Mouse (Mus musculus): ENCODE results near the gene Cstf3. TPM values are rescaled to one million over a fixed set of nuclear protein-coding genes. Genes with fewer than 3 reads are reported as not detected.

Gene Cstf3
- polyA plus RNA-seq, 2 experiments, result 52.2 to 52.9 TPM

DNA sequence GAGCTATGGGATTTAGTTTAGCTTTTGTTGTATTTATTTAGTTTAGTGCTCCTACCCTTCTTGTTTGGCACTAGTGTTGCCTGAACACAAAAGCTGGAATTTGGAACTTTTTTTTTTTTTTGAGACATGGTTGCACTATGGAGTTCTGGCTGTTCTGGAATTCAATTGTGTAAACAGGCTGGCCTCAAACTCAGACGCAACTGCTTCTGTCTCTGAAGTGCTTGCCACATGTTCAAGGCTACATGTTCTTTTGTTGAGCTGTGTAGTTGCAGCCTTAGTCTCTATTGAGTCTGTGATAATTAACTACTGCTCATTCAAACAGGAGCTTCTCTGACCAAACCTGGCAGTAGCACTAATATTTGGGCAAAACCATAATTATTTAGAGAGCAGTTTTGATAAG lies 13.1 kb downstream of the Cstf3 start:
- H3K4me2 ChIP-seq (replicated peaks; ENCODE audit: low read depth, low read length, severe bottlenecking), result no peak overlapping the region
- peaks cover 7% of the 10 kb centered on the region for H3K36me3 ChIP-seq (ENCODE audit: control insufficient read depth, insufficient read depth, low read length)
- H3K9ac ChIP-seq (ENCODE audit: low read depth, low read length, severe bottlenecking), result no peak overlapping the region
- DNase-seq (ENCODE audit: low spot score) (no peak), ATAC-seq (ENCODE audit: low FRiP score, low read depth) (no peak)
- H3K9me3 ChIP-seq (ENCODE audit: control insufficient read depth, low read length), result no peaks in the 10 kb centered on the region
- no peaks in the 10 kb centered on the region for H3K27me3 ChIP-seq (ENCODE audit: control insufficient read depth, insufficient read depth, low read length)
- H3K4me3 ChIP-seq (replicated peaks; ENCODE audit: low read length), result no peak overlapping the region
- 62% methylated on average over 1 of the region's 1 CpGs for WGBS
- no peak overlapping the region for H3K27ac ChIP-seq (replicated peaks; ENCODE audit: low read depth, low read length)
- no peak for TF ChIP-seq POLR2A (IDR thresholded peaks at IDR 0.05; ENCODE audit: borderline replicate concordance, extremely low read depth, insufficient read depth, insufficient read length)
- 0 out of 2 replicates have a peak, but pooled peaks cover 3% of the 10 kb centered on the region for H3K4me1 ChIP-seq (ENCODE audit: control insufficient read depth, insufficient read depth, low read length)

DNA sequence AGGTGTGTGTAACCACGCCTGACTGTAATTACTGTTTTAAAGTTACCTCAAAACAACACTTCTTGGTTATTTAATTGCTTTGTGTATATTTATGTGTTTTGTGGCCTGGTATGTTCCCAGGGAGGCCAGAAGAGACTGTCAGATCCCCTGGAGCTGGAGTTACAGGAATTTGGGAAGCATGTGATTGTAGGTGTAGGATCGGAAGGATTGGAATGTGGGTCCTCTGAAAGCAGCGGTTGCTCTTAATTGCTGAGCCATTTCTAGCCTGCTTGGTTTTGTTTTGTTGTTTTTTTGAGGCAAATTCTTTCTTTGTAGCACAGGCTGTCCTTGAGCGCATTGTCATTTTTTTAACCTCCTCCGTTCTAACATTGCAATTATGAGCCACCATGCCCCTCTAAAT lies 14.4 kb downstream of the Cstf3 start:
- Histone ChIP-seq H3K9ac (ENCODE audit: low read depth, low read length, severe bottlenecking) (no peak overlapping the region), H3K27ac (replicated peaks; ENCODE audit: low read depth, low read length) (no peak overlapping the region), H3K36me3 (ENCODE audit: control insufficient read depth, insufficient read depth, low read length) (peaks cover 11% of the 10 kb centered on the region), H3K9me3 (ENCODE audit: control insufficient read depth, low read length) (no peaks in the 10 kb centered on the region), H3K27me3 (ENCODE audit: control insufficient read depth, insufficient read depth, low read length) (no peaks in the 10 kb centered on the region), H3K4me1 (ENCODE audit: control insufficient read depth, insufficient read depth, low read length) (0 out of 2 replicates have a peak, but pooled peaks cover 3% of the 10 kb centered on the region), H3K4me3 (replicated peaks; ENCODE audit: low read length) (no peak overlapping the region), H3K4me2 (replicated peaks; ENCODE audit: low read depth, low read length, severe bottlenecking) (no peak overlapping the region)
- no peak for DNase-seq (ENCODE audit: low spot score)
- WGBS, result 50% methylated on average over 5 of the region's 5 CpGs
- ATAC-seq (ENCODE audit: low FRiP score, low read depth), result no peak
- TF ChIP-seq POLR2A (IDR thresholded peaks at IDR 0.05; ENCODE audit: borderline replicate concordance, extremely low read depth, insufficient read depth, insufficient read length), result no peak

DNA sequence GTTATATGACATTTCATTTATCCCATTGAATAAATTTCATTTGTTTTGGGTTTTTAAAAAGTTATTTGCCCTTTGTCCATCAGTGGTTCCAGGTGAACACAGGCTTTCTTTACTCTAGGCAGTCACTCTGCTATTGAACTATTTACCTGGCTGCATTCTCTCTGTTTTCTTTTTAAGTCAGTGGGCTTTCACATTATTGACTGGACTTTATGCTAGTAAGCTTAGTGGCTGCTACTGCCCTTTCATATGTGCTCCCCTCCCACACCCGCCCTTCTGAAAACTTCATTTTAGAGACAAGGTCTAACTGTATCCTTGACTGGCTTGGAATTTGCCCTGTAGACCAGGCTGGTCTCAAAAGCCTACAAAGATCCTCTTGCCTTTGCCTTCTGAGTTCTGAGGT lies 15.2 kb downstream of the Cstf3 start:
- no peaks in the 10 kb centered on the region for H3K9me3 ChIP-seq (ENCODE audit: control insufficient read depth, low read length)
- ATAC-seq (ENCODE audit: low FRiP score, low read depth) (no peak), DNase-seq (ENCODE audit: low spot score) (no peak)
- TF ChIP-seq POLR2A (IDR thresholded peaks at IDR 0.05; ENCODE audit: borderline replicate concordance, extremely low read depth, insufficient read depth, insufficient read length), result no peak
- no peak overlapping the region for H3K4me2 ChIP-seq (replicated peaks; ENCODE audit: low read depth, low read length, severe bottlenecking)
- H3K4me1 ChIP-seq (ENCODE audit: control insufficient read depth, insufficient read depth, low read length), result 0 out of 2 replicates have a peak, but pooled peaks cover 3% of the 10 kb centered on the region
- H3K4me3 ChIP-seq (replicated peaks; ENCODE audit: low read length), result no peak overlapping the region
- H3K27me3 ChIP-seq (ENCODE audit: control insufficient read depth, insufficient read depth, low read length), result no peaks in the 10 kb centered on the region
- no peak overlapping the region for H3K9ac ChIP-seq (ENCODE audit: low read depth, low read length, severe bottlenecking)
- peaks cover 13% of the 10 kb centered on the region for H3K36me3 ChIP-seq (ENCODE audit: control insufficient read depth, insufficient read depth, low read length)
- WGBS, result 86% methylated on average over 1 of the region's 1 CpGs
- H3K27ac ChIP-seq (replicated peaks; ENCODE audit: low read depth, low read length), result no peak overlapping the region

DNA sequence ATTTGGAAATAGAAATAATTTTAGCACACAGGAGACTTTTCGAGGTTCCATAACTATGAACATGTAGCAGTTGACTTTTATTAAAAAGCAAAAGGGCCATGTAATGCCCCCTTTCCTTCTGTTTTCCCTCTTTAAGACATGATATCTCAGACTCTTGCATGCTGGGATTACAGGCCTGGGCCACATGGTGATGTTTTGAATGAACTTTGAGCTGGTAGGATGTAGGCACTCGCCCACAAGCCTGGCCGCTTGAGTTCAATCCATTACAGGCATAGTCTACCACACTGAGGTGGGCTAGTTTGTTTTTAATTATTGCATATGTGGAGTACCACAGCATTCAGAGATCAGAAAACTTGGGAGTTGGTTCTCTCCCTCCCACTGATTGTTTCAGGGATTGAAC lies 24.5 kb downstream of the Cstf3 start:
- WGBS, result 95% methylated on average over 3 of the region's 3 CpGs
- H3K4me3 ChIP-seq (replicated peaks; ENCODE audit: low read length), result no peak overlapping the region
- H3K4me1 ChIP-seq (ENCODE audit: control insufficient read depth, insufficient read depth, low read length), result no peaks in the 10 kb centered on the region
- peaks cover 10% of the 10 kb centered on the region for H3K36me3 ChIP-seq (ENCODE audit: control insufficient read depth, insufficient read depth, low read length)
- H3K27me3 ChIP-seq (ENCODE audit: control insufficient read depth, insufficient read depth, low read length), result no peaks in the 10 kb centered on the region
- no peak for DNase-seq (ENCODE audit: low spot score)
- no peak overlapping the region for H3K27ac ChIP-seq (replicated peaks; ENCODE audit: low read depth, low read length)
- TF ChIP-seq POLR2A (IDR thresholded peaks at IDR 0.05; ENCODE audit: borderline replicate concordance, extremely low read depth, insufficient read depth, insufficient read length), result no peak
- H3K4me2 ChIP-seq (replicated peaks; ENCODE audit: low read depth, low read length, severe bottlenecking), result no peak overlapping the region
- no peak overlapping the region for H3K9ac ChIP-seq (ENCODE audit: low read depth, low read length, severe bottlenecking)
- H3K9me3 ChIP-seq (ENCODE audit: control insufficient read depth, low read length), result no peaks in the 10 kb centered on the region
- no peak for ATAC-seq (ENCODE audit: low FRiP score, low read depth)

DNA sequence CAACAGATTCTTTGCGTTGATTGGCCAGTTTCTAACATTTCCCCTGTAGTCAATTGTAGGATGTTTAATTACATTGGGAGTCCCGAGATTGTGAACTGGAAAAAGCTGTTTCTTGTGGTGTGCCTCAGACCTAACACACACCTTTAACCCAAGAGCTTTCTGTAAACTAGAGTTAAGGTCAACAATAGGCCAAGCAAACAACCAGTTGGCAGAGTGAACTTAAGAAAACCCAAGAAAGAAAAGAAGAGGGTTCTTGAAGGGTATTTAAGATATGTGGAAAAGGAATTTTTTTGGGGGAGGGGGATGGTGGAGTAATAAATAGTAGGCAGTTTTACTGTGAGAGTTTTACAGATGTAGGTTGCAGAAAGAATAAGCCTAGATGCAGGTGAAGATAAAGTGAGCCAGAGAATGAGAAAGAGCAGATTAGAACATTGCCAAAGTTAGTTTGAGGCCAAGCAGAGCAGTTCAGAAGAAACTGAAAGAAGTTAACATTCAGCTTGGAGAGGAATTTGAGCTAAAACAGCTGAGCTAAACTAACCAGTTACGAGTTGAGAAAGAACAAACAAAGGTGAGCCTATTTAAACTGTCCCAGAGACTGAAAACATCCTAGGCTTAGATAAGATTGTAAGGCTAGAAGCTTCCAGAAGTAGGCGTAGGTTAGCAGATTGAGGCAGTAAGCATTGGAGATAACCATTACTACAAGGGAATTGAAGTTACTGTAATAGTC lies 25.8 kb downstream of the Cstf3 start:
- no peak for ATAC-seq (ENCODE audit: low FRiP score, low read depth)
- Histone ChIP-seq H3K4me2 (replicated peaks; ENCODE audit: low read depth, low read length, severe bottlenecking) (no peak overlapping the region), H3K9me3 (ENCODE audit: control insufficient read depth, low read length) (no peaks in the 10 kb centered on the region)

More for the DNA sequence above, 25.8 kb downstream of the Cstf3 start:
- WGBS, result 88% methylated on average over 4 of the region's 4 CpGs
- Histone ChIP-seq H3K4me3 (replicated peaks; ENCODE audit: low read length) (no peak overlapping the region), H3K27ac (replicated peaks; ENCODE audit: low read depth, low read length) (no peak overlapping the region), H3K36me3 (ENCODE audit: control insufficient read depth, insufficient read depth, low read length) (peaks cover 6% of the 10 kb centered on the region; the same call in 1 of the 2 replicates), H3K27me3 (ENCODE audit: control insufficient read depth, insufficient read depth, low read length) (no peaks in the 10 kb centered on the region), H3K4me1 (ENCODE audit: control insufficient read depth, insufficient read depth, low read length) (no peaks in the 10 kb centered on the region), H3K9ac (ENCODE audit: low read depth, low read length, severe bottlenecking) (no peak overlapping the region)
- no peak for DNase-seq (ENCODE audit: low spot score)
- TF ChIP-seq POLR2A (IDR thresholded peaks at IDR 0.05; ENCODE audit: borderline replicate concordance, extremely low read depth, insufficient read depth, insufficient read length), result no peak
